Mouse (Mus musculus) heart, embryonic 14.5 days (tissue): Measurements from ENCODE around the gene Clps. TPM values are rescaled to one million over a fixed set of nuclear protein-coding genes. Genes with fewer than 3 reads are reported as not detected.

ENCODE experiments used
- ATAC-seq: fragments of 200-750 bp; cut with Nextera tagmentation; 2 replicates; pipeline ENCODE4 v1.8.0; 2017; ENCODE audit warnings: low read depth, moderate TSS enrichment; ENCODE audit not compliant: insufficient number of reproducible peaks, insufficient read depth, low FRiP score
- H3K27ac ChIP-seq, 2 experiments: fragments of 200-500 bp in 1 of 2; fragments of 300-500 bp in 1 of 2; sonication (generic) in 1 of 2; replicated peaks in 1 of 2; 2 replicates each; pipeline ENCODE4 v1.5.1; 2012 to 2014; ENCODE audit warnings: low read depth in 2 of 2, low read length in 2 of 2, control low read depth in 1 of 2, mild to moderate bottlenecking in 1 of 2, mixed read lengths in 1 of 2; ENCODE audit not compliant: control insufficient read depth in 1 of 2, insufficient read depth in 1 of 2
- H3K27me3 ChIP-seq: fragments of 300-500 bp; sonication (generic); 2 replicates; pipeline ENCODE4 v1.6.1; 2014; ENCODE audit warnings: mild to moderate bottlenecking, low read length, control low read depth; ENCODE audit not compliant: control insufficient read depth, insufficient read depth
- H3K36me3 ChIP-seq: fragments of 300-500 bp; sonication (generic); 2 replicates; pipeline ENCODE4 v1.6.1; 2014; ENCODE audit warnings: mild to moderate bottlenecking, control low read depth, low read length, mixed read lengths; ENCODE audit not compliant: control insufficient read depth, insufficient read depth
- H3K4me1 ChIP-seq, 2 experiments: fragments of 200-500 bp in 1 of 2; fragments of 300-500 bp in 1 of 2; sonication (generic) in 1 of 2; 2 replicates each; pipeline ENCODE4 v1.6.1; 2012 to 2014; ENCODE audit warnings: low read length in 2 of 2, control low read depth in 1 of 2, mixed read lengths in 1 of 2; ENCODE audit not compliant: control insufficient read depth in 2 of 2, insufficient read depth in 2 of 2
- H3K4me2 ChIP-seq: fragments of 300-500 bp; sonication (generic); 2 replicates; pipeline ENCODE4 v1.6.1; 2014; ENCODE audit warnings: mild to moderate bottlenecking, low read length
- H3K4me3 ChIP-seq, 2 experiments: fragments of 200-500 bp in 1 of 2; fragments of 300-500 bp in 1 of 2; sonication (generic) in 1 of 2; 2 replicates each; pipeline ENCODE4 v1.5.1; 2012 to 2014; ENCODE audit warnings: low read length in 2 of 2, mild to moderate bottlenecking in 2 of 2, control low read depth in 1 of 2, low read depth in 1 of 2, moderate library complexity in 1 of 2; ENCODE audit not compliant: control insufficient read depth in 1 of 2, insufficient read depth in 1 of 2
- H3K9ac ChIP-seq: fragments of 300-500 bp; sonication (generic); 2 replicates; pipeline ENCODE4 v1.6.1; 2014; ENCODE audit warnings: mild to moderate bottlenecking, low read length
- H3K9me3 ChIP-seq: fragments of 300-500 bp; sonication (generic); 2 replicates; pipeline ENCODE4 v1.6.1; 2016; ENCODE audit warnings: low read length, control low read depth; ENCODE audit not compliant: control insufficient read depth
- WGBS: fragments of 180-500 bp; shearing (Covaris S2); extraction: QIAGEN DNeasy Blood & Tissue Kit; methylation state at CpG from one replicate; pipeline ENCODE4 v1.1.7; 2014; 5-methylcytosine and 5-hydroxymethylcytosine counted together
- polyA plus RNA-seq: library from polyadenylated mRNA; unstranded; fragments of >200 nt; fragmentation: Nextera tagmentation; extraction: Ambion mirVana; gene quantifications from 2 replicates; pipeline ENCODE4 v1.2.1, GENCODE M21; 2014

The Clps gene
- polyA plus RNA-seq, 1 experiment from 2014 or later: not detected

- WGBS: 1% methylated on average over 40 of the region's 46 CpGs
- H3K27ac ChIP-seq: no peak overlapping the region
Measured at GRCm38 (mm10) chr17:28517956-28518614, 42.5 kb downstream of the Clps start.

GRCm38 (mm10) chr17:28517441-28517955 lies 43.1 kb downstream of the Clps start, which contains the start of gene Fkbp5:
Gene Fkbp5 (minus strand): TSS chr17:28517527.
- Histone ChIP-seq H3K4me2 (peak within 1 kb of the TSS; percentile 89), H3K9ac (peak within 1 kb of the TSS; percentile 63), H3K4me3 (peak within 1 kb of the TSS; percentile 40 to 44), H3K36me3 (no peaks in the 10 kb centered on the region), H3K27me3 (peaks cover 27% of the 10 kb centered on the region), H3K4me1 (peaks cover 9 to 13% of the 10 kb centered on the region in 2 experiments; a peak in 3 of 4 replicates), H3K9me3 (no peaks in the 10 kb centered on the region), H3K27ac (no peak within 1 kb of the TSS)
- 4% methylated on average over 16 of the region's 16 CpGs for WGBS
- no peak for ATAC-seq

More at GRCm38 (mm10) chr17:28517956-28518614, 42.5 kb downstream of the Clps start:
- Histone ChIP-seq H3K4me3 (peak overlapping the region; percentile 40 to 44), H3K9ac (peak overlapping the region; percentile 63), H3K27me3 (peaks cover 27% of the 10 kb centered on the region), H3K4me2 (peak overlapping the region; percentile 89), H3K9me3 (no peaks in the 10 kb centered on the region), H3K4me1 (peaks cover 9 to 13% of the 10 kb centered on the region in 2 experiments; a peak in 3 of 4 replicates), H3K36me3 (no peaks in the 10 kb centered on the region)
- peak; percentile 63 for ATAC-seq

- no peak overlapping the region for H3K9ac ChIP-seq
- H3K36me3 ChIP-seq: no peaks in the 10 kb centered on the region
- no peak overlapping the region for H3K4me2 ChIP-seq
- WGBS: 63% methylated on average over 4 of the region's 4 CpGs
- ATAC-seq: no peak
- peaks cover 9 to 13% of the 10 kb centered on the region in 2 experiments; a peak in 3 of 4 replicates for H3K4me1 ChIP-seq
- no peak overlapping the region for H3K27ac ChIP-seq
- no peak overlapping the region for H3K4me3 ChIP-seq
- H3K9me3 ChIP-seq: no peaks in the 10 kb centered on the region
- peaks cover 23% of the 10 kb centered on the region for H3K27me3 ChIP-seq
Measured at GRCm38 (mm10) chr17:28516881-28517280, 43.7 kb downstream of the Clps start.

- Histone ChIP-seq H3K9me3 (no peaks in the 10 kb centered on the region), H3K9ac (no peak overlapping the region), H3K4me2 (no peak overlapping the region), H3K27ac (no peak overlapping the region), H3K4me3 (no peak overlapping the region), H3K27me3 (peaks cover 12% of the 10 kb centered on the region), H3K4me1 (peaks cover 13 to 21% of the 10 kb centered on the region in 2 experiments), H3K36me3 (no peaks in the 10 kb centered on the region)
- ATAC-seq: no peak
- 53% methylated on average over 10 of the region's 10 CpGs for WGBS
Measured at GRCm38 (mm10) chr17:28515431-28516341, 44.9 kb downstream of the Clps start.

- H3K4me2 ChIP-seq: no peak overlapping the region
- no peaks in the 10 kb centered on the region for H3K36me3 ChIP-seq
- H3K9me3 ChIP-seq: no peaks in the 10 kb centered on the region
- no peak overlapping the region for H3K9ac ChIP-seq
- no peak overlapping the region for H3K4me3 ChIP-seq
- H3K27me3 ChIP-seq: peaks cover 6% of the 10 kb centered on the region; the same call in 1 of the 2 replicates
- ATAC-seq: no peak
- no peak overlapping the region for H3K27ac ChIP-seq
- peaks cover 16 to 24% of the 10 kb centered on the region in 2 experiments for H3K4me1 ChIP-seq
- WGBS: 83% methylated on average over 5 of the region's 5 CpGs
Measured at GRCm38 (mm10) chr17:28514555-28514954, 46.0 kb downstream of the Clps start.

GRCm38 (mm10) chr17:28513844-28514243 lies 46.7 kb downstream of the Clps start:
- Histone ChIP-seq H3K27me3 (peaks cover 4% of the 10 kb centered on the region; the same call in 1 of the 2 replicates), H3K27ac (no peak overlapping the region), H3K9ac (no peak overlapping the region), H3K36me3 (no peaks in the 10 kb centered on the region), H3K4me1 (peaks cover 16 to 24% of the 10 kb centered on the region in 2 experiments), H3K4me2 (no peak overlapping the region), H3K9me3 (no peaks in the 10 kb centered on the region), H3K4me3 (no peak overlapping the region)
- WGBS: 49% methylated on average over 7 of the region's 7 CpGs
- no peak for ATAC-seq

GRCm38 (mm10) chr17:28513337-28513736 lies 47.2 kb downstream of the Clps start:
- no peak overlapping the region for H3K27ac ChIP-seq
- 49% methylated on average over 1 of the region's 1 CpGs for WGBS

More at GRCm38 (mm10) chr17:28513337-28513736, 47.2 kb downstream of the Clps start:
- no peak overlapping the region for H3K4me2 ChIP-seq
- ATAC-seq: no peak
- no peak overlapping the region for H3K4me3 ChIP-seq
- H3K36me3 ChIP-seq: no peaks in the 10 kb centered on the region
- no peaks in the 10 kb centered on the region for H3K9me3 ChIP-seq
- no peaks in the 10 kb centered on the region; the same call in 1 of the 2 replicates for H3K27me3 ChIP-seq
- H3K9ac ChIP-seq: no peak overlapping the region
- peaks cover 15 to 20% of the 10 kb centered on the region in 2 experiments for H3K4me1 ChIP-seq
